Mouse (Mus musculus): ENCODE results near the gene Supt7l. TPM values are rescaled to one million over a fixed set of nuclear protein-coding genes. Genes with fewer than 3 reads are reported as not detected.

Gene Supt7l
- 17.8 and 21.2 TPM in 2 replicates for polyA plus RNA-seq (2012; rRNA removed)

DNA sequence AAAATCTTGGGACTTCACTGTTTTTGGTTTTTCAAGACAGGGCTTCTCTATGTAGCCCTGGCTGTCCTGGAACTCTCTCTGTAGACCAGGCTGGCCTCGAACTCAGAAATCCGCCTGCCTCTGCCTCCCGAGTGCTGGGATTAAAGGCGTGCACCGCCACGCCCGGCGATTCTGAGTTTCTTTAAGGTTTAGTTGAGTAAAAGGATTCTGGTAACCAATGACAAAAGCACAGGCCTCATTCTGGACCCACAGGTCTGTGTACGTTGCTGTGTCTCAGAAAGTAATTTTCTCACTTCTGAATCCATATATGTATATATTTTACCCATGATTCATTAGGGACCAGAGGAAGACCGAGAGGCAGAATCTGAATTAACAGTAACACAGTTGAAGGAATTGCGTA lies at the start of gene Supt7l:
TSS of gene Supt7l (minus strand) at position 101 of the 400 bp plus-strand sequence.

DNA sequence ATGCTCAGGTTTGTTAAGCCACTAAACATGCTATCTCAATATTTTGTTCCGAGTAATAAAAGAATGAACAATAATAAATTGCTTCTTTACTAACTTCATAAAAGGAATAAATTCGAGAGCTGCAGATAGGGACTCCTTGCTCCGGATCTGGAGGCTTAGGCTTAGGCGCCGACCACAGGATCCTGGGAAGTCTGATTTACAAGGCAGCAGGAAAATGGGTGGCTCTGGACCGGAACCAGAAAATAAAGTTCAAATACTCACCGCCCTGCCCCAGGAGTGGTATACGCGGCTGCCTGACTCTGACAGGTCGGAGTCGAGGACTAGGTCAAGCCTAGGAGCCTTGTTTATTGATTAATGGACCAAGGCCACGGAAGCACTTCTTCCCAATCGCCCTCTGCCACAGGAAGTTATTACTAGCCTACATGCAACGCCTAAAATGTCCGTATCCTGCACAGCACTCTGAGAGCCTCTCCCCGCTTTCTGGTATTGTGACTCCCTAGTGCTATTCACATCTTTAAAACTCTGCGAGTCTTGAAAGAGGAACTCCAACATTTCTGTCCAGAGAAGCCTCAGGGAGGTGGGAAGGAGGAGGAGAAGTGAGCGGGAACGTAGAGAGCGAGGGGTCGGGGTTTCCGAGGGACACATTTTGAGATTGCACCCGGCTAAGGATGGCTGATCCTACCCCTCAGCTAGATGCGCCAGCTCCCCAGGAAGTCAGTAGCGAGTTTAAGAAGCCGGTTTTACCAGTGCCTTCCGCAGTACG lies 1.1 kb downstream of the Supt7l start, which contains the start of gene Slc4a1ap:
TSS of gene Slc4a1ap (plus strand) at position 642 of the 763 bp plus-strand sequence.

DNA sequence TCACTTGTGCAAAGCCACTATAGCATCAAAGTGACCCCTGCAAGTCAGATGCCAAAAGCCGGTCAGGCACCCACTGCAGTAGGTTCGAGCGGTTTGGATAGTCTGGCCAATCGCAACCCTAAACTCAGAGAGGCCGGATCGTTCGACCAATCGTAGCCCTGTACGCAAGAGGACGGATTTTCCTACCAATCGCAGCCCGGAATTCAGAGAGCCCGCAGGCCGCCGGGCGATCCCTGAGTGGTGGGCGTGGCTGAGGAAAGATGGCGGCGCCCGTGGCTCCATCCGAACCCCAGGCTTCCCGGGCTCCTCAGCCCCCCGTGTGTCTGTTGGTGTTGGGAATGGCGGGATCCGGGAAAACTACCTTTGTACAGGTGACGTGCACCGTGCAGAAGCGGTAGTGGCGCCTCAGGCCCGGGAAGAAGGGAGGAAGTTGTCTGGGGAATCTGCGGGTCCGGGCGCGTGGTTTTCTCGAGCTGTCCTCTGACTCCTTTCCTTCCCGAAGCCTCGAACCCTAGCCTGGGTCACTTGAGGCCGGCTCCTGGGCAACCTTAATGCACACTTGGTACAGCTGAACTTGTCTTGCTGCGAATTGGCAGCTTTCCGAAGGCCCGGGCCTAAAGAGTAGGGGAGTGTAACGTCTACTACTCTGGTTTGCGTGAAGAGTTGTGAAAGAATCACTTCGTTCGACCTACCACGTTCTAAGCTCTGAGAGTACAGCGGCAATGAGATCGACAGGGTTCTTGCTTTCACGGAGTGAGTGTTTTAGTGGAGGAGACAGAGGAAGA lies 32.9 kb downstream of the Supt7l start, which contains the start of gene Gpn1:
TSS of gene Gpn1 (plus strand) at position 229 of the 785 bp plus-strand sequence.

DNA sequence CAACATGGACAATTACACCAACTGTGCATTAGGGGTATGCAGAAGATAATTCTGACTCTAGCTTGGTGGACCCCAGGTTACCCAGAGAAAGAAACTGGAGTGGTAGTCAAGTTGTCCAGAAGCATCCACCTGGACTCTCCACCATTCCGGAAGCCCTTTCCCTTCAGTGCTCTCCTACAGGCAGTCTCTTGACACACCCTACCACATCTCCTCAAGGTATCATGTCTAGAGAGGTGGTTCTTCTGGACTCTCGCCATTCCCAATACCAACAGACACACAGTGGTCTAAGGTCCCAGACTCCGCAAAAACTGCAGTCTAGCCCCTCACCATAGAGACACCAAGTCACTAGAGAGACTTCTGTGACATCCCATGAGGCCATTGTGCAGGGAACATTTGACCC lies 42.2 kb downstream of the Supt7l start, which contains the start of gene 4930548H24Rik:
TSS of gene 4930548H24Rik (plus strand) at position 301 of the 400 bp plus-strand sequence.

Other genes with a start within 250 kb of the Supt7l start
- gene Ift172, start 236.7 kb downstream of the Supt7l start, polyA plus RNA-seq (2012; rRNA removed) = 44.3 and 45.6 TPM in 2 replicates
- gene Fndc4, start 231.7 kb downstream of the Supt7l start, polyA plus RNA-seq (2012; rRNA removed) = 57.8 and 94.3 TPM in 2 replicates
- gene Gckr, start 230.4 kb downstream of the Supt7l start, polyA plus RNA-seq (2012; rRNA removed) = 0.63 and 1.5 TPM in 2 replicates
- 59.8 and 71.9 TPM in 2 replicates for gene Zfp512, start 75.4 kb downstream of the Supt7l start, polyA plus RNA-seq (2012; rRNA removed)
- gene 4930548H24Rik, start 42.1 kb downstream of the Supt7l start, polyA plus RNA-seq (2012; rRNA removed) = 0.24 and 0.31 TPM in 2 replicates
- 37.8 and 40.9 TPM in 2 replicates for gene Gpn1, start 33.1 kb downstream of the Supt7l start, polyA plus RNA-seq (2012; rRNA removed)
- 25.2 and 46.6 TPM in 2 replicates for gene Slc4a1ap, start 812 bp downstream of the Supt7l start, polyA plus RNA-seq (2012; rRNA removed)
- 133 and 291 TPM in 2 replicates for gene Mrpl33, start 69.1 kb upstream of the Supt7l start, polyA plus RNA-seq (2012; rRNA removed)
- gene Rbks, start 169.8 kb upstream of the Supt7l start, polyA plus RNA-seq (2012; rRNA removed) = 2.1 and 2.9 TPM in 2 replicates
- 26.3 and 26.5 TPM in 2 replicates for gene Babam2, start 169.9 kb upstream of the Supt7l start, polyA plus RNA-seq (2012; rRNA removed)

Data from central nervous system, embryonic 11.5 days (tissue).